In genomic region chr17:15690304-15690703, GRCm38 (mm10) we compare ENCODE assay signal across 31 mouse cellular contexts. TPM values are rescaled to one million over a fixed set of nuclear protein-coding genes. Genes with fewer than 3 reads are reported as not detected.
A peak's percentile ranks its signal among the peaks of the same experiment; 100 is the strongest.
DNase-seq lines count a peak whose midpoint lies in the region; ATAC-seq and TF ChIP-seq lines count a peak whose summit lies in the region.
"Had no signal": no experiment of that assay in that cellular context is flagged by ENCODE, and none has a peak within 500 bp of the region (broad histone marks: within the 10 kb centered on the region; RNA-seq: fewer than 3 reads in every experiment).

No protein-coding gene starts in this region.

- no peak for ATAC-seq in kidney, embryonic 16.5 days (ENCODE audit: low FRiP score, low TSS enrichment)
- peak; percentile 56 for ATAC-seq in intestine, postnatal 0 days
- peak; percentile 61 for ATAC-seq in liver, embryonic 16.5 days (ENCODE audit: low read depth)
- ATAC-seq: forebrain, postnatal 0 days; hindbrain, embryonic 16.5 days; midbrain, embryonic 16.5 days had no signal

- no peak overlapping the region for H3K9ac ChIP-seq in kidney, embryonic 16.5 days (replicated peaks; ENCODE audit: low read length)
- H3K9ac ChIP-seq in MEL (ENCODE audit: control insufficient read depth, low read depth, low read length, poor library complexity, severe bottlenecking) = no peak overlapping the region
- H3K9ac ChIP-seq in intestine, postnatal 0 days (ENCODE audit: low read depth, low read length) = no peak overlapping the region
- no peak overlapping the region for H3K9ac ChIP-seq in liver, embryonic 16.5 days (ENCODE audit: low read depth, low read length)
- H3K9ac ChIP-seq: forebrain, embryonic 12.5 days; forebrain, postnatal 0 days; kidney, embryonic 15.5 days; limb, embryonic 12.5 days; stomach, embryonic 15.5 days had no signal

- no peaks in the 10 kb centered on the region for H3K79me2 ChIP-seq in MEL (ENCODE audit: control insufficient read depth, insufficient read depth, low read length, poor library complexity)

- peak; percentile 36 for DNase-seq in kidney, adult 2 months
- peak; percentile 31 for DNase-seq in MEL (ENCODE audit: low read depth, low spot score)
- no peak for DNase-seq in cerebellum, postnatal 25 days
- DNase-seq in left cerebral cortex, adult 2 months (ENCODE audit: extremely low spot score in 1 of 2, low spot score in 2 of 2) = no peak
- no peak for DNase-seq in heart, postnatal 25 days (ENCODE audit: low spot score)
- DNase-seq: adrenal gland, postnatal 25 days; cerebellum, adult 11-12 months; cerebellum, adult 9-11 months; forebrain, postnatal 0 days; gastrocnemius, postnatal 10 days; heart, postnatal 14 days; kidney, postnatal 4 days; layer of hippocampus, adult 9-11 months; lung, adult 2 months; lung, postnatal 10 days; right cerebral cortex, adult 18-20 months; right cerebral cortex, postnatal 4 days; thymus, postnatal 14 days had no signal

- no peaks in the 10 kb centered on the region for H3K4me1 ChIP-seq in kidney, adult 2 months (ENCODE audit: control insufficient read depth, insufficient read depth, low read length)
- H3K4me1 ChIP-seq in kidney, embryonic 16.5 days (ENCODE audit: insufficient read depth, low read length) = no peaks in the 10 kb centered on the region
- no peaks in the 10 kb centered on the region for H3K4me1 ChIP-seq in MEL (ENCODE audit: control insufficient read depth in 1 of 2, insufficient read depth in 2 of 2, low read length in 2 of 2)
- H3K4me1 ChIP-seq in intestine, postnatal 0 days (replicated peaks; ENCODE audit: control insufficient read depth, insufficient read depth, low read length) = no peaks in the 10 kb centered on the region
- no peaks in the 10 kb centered on the region for H3K4me1 ChIP-seq in liver, embryonic 16.5 days (ENCODE audit: control insufficient read depth, low read depth, low read length)
- H3K4me1 ChIP-seq: forebrain, embryonic 12.5 days; kidney, embryonic 15.5 days; limb, embryonic 12.5 days; stomach, embryonic 15.5 days had no signal

- no peak for TF ChIP-seq RAD21 in MEL (IDR thresholded peaks at IDR 0.05; ENCODE audit: low read depth, low read length)

- no peak overlapping the region for H3K4me2 ChIP-seq in kidney, embryonic 16.5 days (replicated peaks; ENCODE audit: low read depth, low read length)
- no peak overlapping the region for H3K4me2 ChIP-seq in intestine, postnatal 0 days (replicated peaks; ENCODE audit: low read depth)
- no peak overlapping the region for H3K4me2 ChIP-seq in liver, embryonic 16.5 days (ENCODE audit: low read depth, low read length)
- H3K4me2 ChIP-seq: forebrain, embryonic 12.5 days; kidney, embryonic 15.5 days; limb, embryonic 12.5 days; midbrain, embryonic 11.5 days; stomach, embryonic 15.5 days had no signal

- no peaks in the 10 kb centered on the region for H3K9me3 ChIP-seq in kidney, embryonic 16.5 days (ENCODE audit: low read length)
- H3K9me3 ChIP-seq in MEL (replicated peaks; ENCODE audit: insufficient read depth, low read length) = no peaks in the 10 kb centered on the region
- H3K9me3 ChIP-seq in intestine, postnatal 0 days (ENCODE audit: control insufficient read depth) = no peaks in the 10 kb centered on the region
- no peaks in the 10 kb centered on the region for H3K9me3 ChIP-seq in liver, embryonic 16.5 days (replicated peaks; ENCODE audit: control insufficient read depth, low read length)
- H3K9me3 ChIP-seq: forebrain, embryonic 12.5 days; kidney, embryonic 15.5 days; limb, embryonic 12.5 days; stomach, embryonic 15.5 days had no signal

- 67% methylated on average over 1 of the region's 1 CpGs for WGBS in kidney, adult 2 months
- WGBS in kidney, embryonic 16.5 days = 100% methylated on average over 1 of the region's 1 CpGs
- WGBS in intestine, postnatal 0 days = 25% methylated on average over 1 of the region's 1 CpGs
- WGBS in liver, embryonic 16.5 days (ENCODE audit: insufficient replicate concordance) = 29% methylated on average over 1 of the region's 1 CpGs

- no peak for TF ChIP-seq POLR2A in kidney, adult 2 months (IDR thresholded peaks at IDR 0.05; ENCODE audit: low read depth, low read length)
- TF ChIP-seq POLR2A in MEL (IDR thresholded peaks at IDR 0.05; ENCODE audit: control insufficient read depth in 1 of 2, insufficient read depth in 1 of 2, low read depth in 1 of 2, low read length in 2 of 2, poor library complexity in 1 of 2) = no peak

- intact Hi-C loops in left cerebral cortex, adult 2 months (cut with DNase I) = no loop called here
- intact Hi-C loops in heart, postnatal 25 days (cut with DNase I) = no loop called here

- no peak for TF ChIP-seq CTCF in kidney, adult 2 months (conservative IDR thresholded peaks at IDR 0.05; ENCODE audit: insufficient read depth, insufficient read length, low read depth, low read length)
- TF ChIP-seq CTCF in MEL (IDR thresholded peaks at IDR 0.05 in 2 of 3, conservative IDR thresholded peaks at IDR 0.05 in 1 of 3; ENCODE audit: control insufficient read depth in 1 of 3, insufficient read depth in 1 of 3, low read depth in 2 of 3, low read length in 3 of 3, poor library complexity in 1 of 3, severe bottlenecking in 1 of 3) = no peak
- TF ChIP-seq CTCF in intestine, postnatal 0 days (IDR thresholded peaks at IDR 0.05; ENCODE audit: low read depth) = no peak
- no peak for TF ChIP-seq CTCF in left cerebral cortex, adult 2 months (IDR thresholded peaks at IDR 0.05)

- no peak overlapping the region for H3K27ac ChIP-seq in kidney, adult 2 months (ENCODE audit: insufficient read depth, low read depth, low read length)
- no peak overlapping the region for H3K27ac ChIP-seq in kidney, embryonic 16.5 days (ENCODE audit: low read length)
- no peak overlapping the region for H3K27ac ChIP-seq in MEL (ENCODE audit: control insufficient read depth, low read depth, low read length)
- H3K27ac ChIP-seq in intestine, postnatal 0 days (ENCODE audit: low read depth, low read length) = no peak overlapping the region
- H3K27ac ChIP-seq in liver, embryonic 16.5 days (ENCODE audit: low read length) = no peak overlapping the region
- no peak overlapping the region for H3K27ac ChIP-seq in left cerebral cortex, adult 2 months
- H3K27ac ChIP-seq: forebrain, embryonic 12.5 days; kidney, embryonic 15.5 days; limb, embryonic 12.5 days; macrophage; stomach, embryonic 15.5 days had no signal

- no peak overlapping the region for H3K4me3 ChIP-seq in kidney, adult 2 months (ENCODE audit: insufficient read depth, low read depth, low read length)
- no peak overlapping the region for H3K4me3 ChIP-seq in kidney, embryonic 16.5 days (ENCODE audit: low read length)
- H3K4me3 ChIP-seq in MEL (ENCODE audit: control insufficient read depth in 1 of 2, insufficient read depth in 1 of 2, low read depth in 2 of 2, low read length in 2 of 2) = no peak overlapping the region
- no peak overlapping the region for H3K4me3 ChIP-seq in intestine, postnatal 0 days (ENCODE audit: low read depth, low read length)
- H3K4me3 ChIP-seq in liver, embryonic 16.5 days (ENCODE audit: low read depth, low read length) = no peak overlapping the region
- no peak overlapping the region for H3K4me3 ChIP-seq in left cerebral cortex, adult 2 months
- H3K4me3 ChIP-seq: erythroblast, embryonic 14.5 days; forebrain, embryonic 12.5 days; kidney, embryonic 15.5 days; limb, embryonic 12.5 days; stomach, embryonic 15.5 days had no signal

- TF ChIP-seq EP300 in MEL (IDR thresholded peaks at IDR 0.05; ENCODE audit: low read depth in 1 of 2, low read length in 2 of 2) = no peak

- no peaks in the 10 kb centered on the region for H3K36me3 ChIP-seq in kidney, adult 2 months (ENCODE audit: control insufficient read depth, insufficient read depth, low read length)
- no peaks in the 10 kb centered on the region for H3K36me3 ChIP-seq in kidney, embryonic 16.5 days (ENCODE audit: insufficient read depth, low read length)
- no peaks in the 10 kb centered on the region for H3K36me3 ChIP-seq in MEL (ENCODE audit: control insufficient read depth in 1 of 2, insufficient read depth in 2 of 2, low read length in 2 of 2)
- no peaks in the 10 kb centered on the region for H3K36me3 ChIP-seq in intestine, postnatal 0 days (ENCODE audit: control insufficient read depth, insufficient read depth)
- no peaks in the 10 kb centered on the region for H3K36me3 ChIP-seq in liver, embryonic 16.5 days (ENCODE audit: control insufficient read depth, insufficient read depth)
- H3K36me3 ChIP-seq: forebrain, embryonic 12.5 days; kidney, embryonic 15.5 days; limb, embryonic 12.5 days; stomach, embryonic 15.5 days had no signal

- H3K27me3 ChIP-seq in kidney, adult 2 months (replicated peaks; ENCODE audit: control insufficient read depth, insufficient read depth, low read length) = no peaks in the 10 kb centered on the region
- H3K27me3 ChIP-seq in kidney, embryonic 16.5 days (ENCODE audit: insufficient read depth, low read length) = no peaks in the 10 kb centered on the region
- no peaks in the 10 kb centered on the region for H3K27me3 ChIP-seq in MEL (ENCODE audit: control insufficient read depth in 1 of 2, insufficient read depth in 2 of 2, low read length in 2 of 2)
- H3K27me3 ChIP-seq in intestine, postnatal 0 days (replicated peaks; ENCODE audit: control insufficient read depth, insufficient read depth, low read length) = no peaks in the 10 kb centered on the region
- no peaks in the 10 kb centered on the region for H3K27me3 ChIP-seq in liver, embryonic 16.5 days (ENCODE audit: control insufficient read depth, insufficient read depth, low read depth, low read length)
- H3K27me3 ChIP-seq: CH12.LX; forebrain, embryonic 12.5 days; kidney, embryonic 15.5 days; limb, embryonic 12.5 days; stomach, embryonic 15.5 days had no signal

TF ChIP-seq in MEL, 35 proteins besides CTCF, POLR2A, EP300 and RAD21 (continues in another document):
- TF ChIP-seq TAL1 (IDR thresholded peaks at IDR 0.05; ENCODE audit: low read length) (peak; percentile 16; the same call in 1 of the 2 replicates), SIN3A (IDR thresholded peaks at IDR 0.05; ENCODE audit: low read length) (no peak), MEF2A (IDR thresholded peaks at IDR 0.05; ENCODE audit: extremely low read depth, insufficient replicate concordance, low read depth, low read length, poor library complexity, severe bottlenecking) (no peak), ZMIZ1 (IDR thresholded peaks at IDR 0.05; ENCODE audit: low read depth, low read length) (no peak), POLR2AphosphoS2 (IDR thresholded peaks at IDR 0.05; ENCODE audit: low read length) (no peak), BHLHE40 (IDR thresholded peaks at IDR 0.05; ENCODE audit: borderline replicate concordance, low read depth, low read length) (no peak)

RNA-seq across cellular contexts. Expression of gene Chd1, which starts 14.5 kb away (rescaled TPM):
- 3.7 and 3.9 TPM in 2 replicates for polyA plus RNA-seq in kidney, adult 2 months (2012; rRNA removed)
- polyA plus RNA-seq in kidney, embryonic 16.5 days (2015; fragmentation: Nextera tagmentation; extraction: Ambion mirVana) = 19.4 and 23.5 TPM in 2 replicates
- total RNA-seq in MEL (2012; rRNA removed) = 31.1 and 32.5 TPM in 2 replicates
- 100 to 1,000 TPM in 1 of 2 experiments, 10 to 100 TPM in 1; 48.8 to 164 TPM for polyA plus RNA-seq in MEL (2012; ENCODE audit: insufficient read depth in 1 of 2, insufficient read length in 2 of 2, low read depth in 1 of 2, low replicate concordance in 2 of 2, missing spikeins in 1 of 2)
- polyA plus RNA-seq in intestine, postnatal 0 days (2015; fragmentation: Nextera tagmentation; extraction: Ambion mirVana) = 14.1 and 16.1 TPM in 2 replicates
- polyA plus RNA-seq in liver, embryonic 16.5 days (2015; fragmentation: Nextera tagmentation; extraction: Ambion mirVana) = 9.0 and 10.1 TPM in 2 replicates
- 10 to 100 TPM; 25.0 to 28.5 TPM for total RNA-seq in left cerebral cortex, adult 2 months (2021)
- total RNA-seq in heart, postnatal 25 days (2021) = 10 to 100 TPM; 16.6 to 20.1 TPM

Comparison
In these comparisons a context has a peak if more than half of its experiments do, and no peak if none do; other contexts are left out.
1. DNase-seq: peak in kidney, adult 2 months (single experiment) and MEL (single experiment); none in cerebellum, postnatal 25 days (0 of 2), left cerebral cortex, adult 2 months (0 of 2) and heart, postnatal 25 days (single experiment).